Mouse (Mus musculus) forebrain, embryonic 15.5 days (tissue): ENCODE measurements around the gene Kcnj16. TPM values are rescaled to one million over a fixed set of nuclear protein-coding genes. Genes with fewer than 3 reads are reported as not detected.

Experiments
- ATAC-seq: fragments of 200-750 bp; cut with Nextera tagmentation; replicated peaks from 2 replicates; pipeline ENCODE4 v1.8.0; 2017; ENCODE audit warnings: mild to moderate bottlenecking, moderate TSS enrichment, moderate library complexity
- H3K27ac ChIP-seq: fragments of 300-500 bp; sonication (generic); replicated peaks from 2 replicates; pipeline ENCODE4 v1.5.1; 2015; ENCODE audit warnings: mild to moderate bottlenecking, inconsistent platforms
- H3K27me3 ChIP-seq: fragments of 300-500 bp; sonication (generic); 2 replicates; pipeline ENCODE4 v1.6.1; 2015; ENCODE audit warnings: inconsistent platforms
- H3K36me3 ChIP-seq: fragments of 300-500 bp; sonication (generic); 2 replicates; pipeline ENCODE4 v1.6.1; 2015; ENCODE audit warnings: mild to moderate bottlenecking, inconsistent platforms
- H3K4me1 ChIP-seq: fragments of 300-500 bp; sonication (generic); 2 replicates; pipeline ENCODE4 v1.6.1; 2015; ENCODE audit warnings: inconsistent platforms
- H3K4me2 ChIP-seq: fragments of 300-500 bp; sonication (generic); replicated peaks from 2 replicates; pipeline ENCODE4 v1.6.1; 2015; ENCODE audit warnings: mild to moderate bottlenecking, inconsistent platforms
- H3K4me3 ChIP-seq: fragments of 300-500 bp; sonication (generic); 2 replicates; pipeline ENCODE4 v1.5.1; 2015; ENCODE audit warnings: mild to moderate bottlenecking, inconsistent platforms
- H3K9ac ChIP-seq: fragments of 300-500 bp; sonication (generic); replicated peaks from 2 replicates; pipeline ENCODE4 v1.6.1; 2015; ENCODE audit warnings: mild to moderate bottlenecking, inconsistent platforms
- H3K9me3 ChIP-seq: fragments of 300-500 bp; sonication (generic); 2 replicates; pipeline ENCODE4 v1.6.1; 2016; ENCODE audit warnings: inconsistent platforms
- WGBS: fragments of 180-500 bp; shearing (Covaris S2); methylation state at CpG from one replicate; pipeline ENCODE4 v1.1.7; 2015; ENCODE audit warnings: mixed read lengths; 5-methylcytosine and 5-hydroxymethylcytosine counted together
- polyA plus RNA-seq: library from polyadenylated mRNA; unstranded; fragments of >200 nt; fragmentation: Nextera tagmentation; extraction: Ambion mirVana; gene quantifications from 2 replicates; pipeline ENCODE4 v1.2.1, GENCODE M21; 2015

Gene Kcnj16
- 0.13 and 0.40 TPM in 2 replicates for polyA plus RNA-seq

GRCm38 (mm10) chr11:110967762-110968135, at the start of gene Kcnj16:
Gene Kcnj16, plus strand, starts transcription at chr11:110968033.
- no peak for ATAC-seq
- H3K27me3 ChIP-seq = no peaks in the 10 kb centered on the region
- no peaks in the 10 kb centered on the region for H3K4me1 ChIP-seq
- H3K4me3 ChIP-seq = no peak within 1 kb of the TSS
- no peak within 1 kb of the TSS for H3K9ac ChIP-seq
- no peak within 1 kb of the TSS for H3K27ac ChIP-seq
- H3K4me2 ChIP-seq = no peak within 1 kb of the TSS
- no peaks in the 10 kb centered on the region for H3K36me3 ChIP-seq
- WGBS = 63% methylated on average over 4 of the region's 4 CpGs
- H3K9me3 ChIP-seq = no peaks in the 10 kb centered on the region

- Histone ChIP-seq H3K4me2 (no peak overlapping the region), H3K9ac (no peak overlapping the region), H3K27ac (no peak overlapping the region), H3K4me3 (no peak overlapping the region), H3K9me3 (no peaks in the 10 kb centered on the region), H3K36me3 (no peaks in the 10 kb centered on the region), H3K4me1 (no peaks in the 10 kb centered on the region), H3K27me3 (no peaks in the 10 kb centered on the region)
- ATAC-seq = no peak
- 83% methylated on average over 5 of the region's 5 CpGs for WGBS
Measured at GRCm38 (mm10) chr11:110918808-110919465, 48.9 kb upstream of the Kcnj16 start.

- H3K36me3 ChIP-seq = no peaks in the 10 kb centered on the region
- no peak for ATAC-seq
Measured at GRCm38 (mm10) chr11:110935699-110936098, 32.1 kb upstream of the Kcnj16 start.

GRCm38 (mm10) chr11:110942280-110942679, 25.6 kb upstream of the Kcnj16 start:
- H3K4me1 ChIP-seq = no peaks in the 10 kb centered on the region
- no peaks in the 10 kb centered on the region for H3K27me3 ChIP-seq
- no peaks in the 10 kb centered on the region for H3K9me3 ChIP-seq
- H3K36me3 ChIP-seq = no peaks in the 10 kb centered on the region
- no peak overlapping the region for H3K9ac ChIP-seq
- no peak for ATAC-seq
- H3K4me3 ChIP-seq = no peak overlapping the region
- no peak overlapping the region for H3K4me2 ChIP-seq
- 38% methylated on average over 3 of the region's 3 CpGs for WGBS
- H3K27ac ChIP-seq = no peak overlapping the region

More at GRCm38 (mm10) chr11:110935699-110936098, 32.1 kb upstream of the Kcnj16 start:
- Histone ChIP-seq H3K27me3 (no peaks in the 10 kb centered on the region), H3K4me1 (no peaks in the 10 kb centered on the region), H3K4me2 (no peak overlapping the region), H3K27ac (no peak overlapping the region), H3K4me3 (no peak overlapping the region), H3K9ac (no peak overlapping the region), H3K9me3 (no peaks in the 10 kb centered on the region)
- WGBS = 34% methylated on average over 3 of the region's 3 CpGs

GRCm38 (mm10) chr11:110942695-110943135, 25.1 kb upstream of the Kcnj16 start:
- no peak for ATAC-seq
- no peak overlapping the region for H3K27ac ChIP-seq
- no peaks in the 10 kb centered on the region for H3K4me1 ChIP-seq
- no peaks in the 10 kb centered on the region for H3K36me3 ChIP-seq
- no peak overlapping the region for H3K9ac ChIP-seq
- H3K9me3 ChIP-seq = no peaks in the 10 kb centered on the region
- no peak overlapping the region for H3K4me2 ChIP-seq
- no peaks in the 10 kb centered on the region for H3K27me3 ChIP-seq
- WGBS = 63% methylated on average over 6 of the region's 6 CpGs
- no peak overlapping the region for H3K4me3 ChIP-seq

- H3K4me3 ChIP-seq = no peak overlapping the region
- H3K36me3 ChIP-seq = no peaks in the 10 kb centered on the region
- no peaks in the 10 kb centered on the region for H3K4me1 ChIP-seq
- ATAC-seq = no peak
- no peak overlapping the region for H3K4me2 ChIP-seq
- no peaks in the 10 kb centered on the region for H3K9me3 ChIP-seq
- no peak overlapping the region for H3K9ac ChIP-seq
- no peak overlapping the region for H3K27ac ChIP-seq
- WGBS = 62% methylated on average over 7 of the region's 7 CpGs
- H3K27me3 ChIP-seq = no peaks in the 10 kb centered on the region
Measured at GRCm38 (mm10) chr11:110956665-110957064, 11.2 kb upstream of the Kcnj16 start.

- 25% methylated on average over 5 of the region's 5 CpGs for WGBS
- Histone ChIP-seq H3K27me3 (no peaks in the 10 kb centered on the region), H3K9me3 (no peaks in the 10 kb centered on the region), H3K27ac (no peak overlapping the region), H3K4me2 (no peak overlapping the region), H3K9ac (no peak overlapping the region), H3K4me3 (no peak overlapping the region), H3K36me3 (no peaks in the 10 kb centered on the region), H3K4me1 (no peaks in the 10 kb centered on the region)
- ATAC-seq = no peak
Measured at GRCm38 (mm10) chr11:110961592-110962021, 6.2 kb upstream of the Kcnj16 start.

- Histone ChIP-seq H3K4me3 (no peak overlapping the region), H3K27me3 (no peaks in the 10 kb centered on the region), H3K4me1 (no peaks in the 10 kb centered on the region), H3K27ac (no peak overlapping the region), H3K9me3 (no peaks in the 10 kb centered on the region), H3K9ac (no peak overlapping the region), H3K4me2 (no peak overlapping the region), H3K36me3 (no peaks in the 10 kb centered on the region)
- 85% methylated on average over 11 of the region's 11 CpGs for WGBS
- ATAC-seq = no peak
Measured at GRCm38 (mm10) chr11:110967019-110967761, 643 bp upstream of the Kcnj16 start.

- Histone ChIP-seq H3K4me1 (no peaks in the 10 kb centered on the region), H3K27ac (no peak overlapping the region), H3K36me3 (no peaks in the 10 kb centered on the region), H3K9ac (no peak overlapping the region), H3K9me3 (no peaks in the 10 kb centered on the region), H3K4me2 (no peak overlapping the region), H3K4me3 (no peak overlapping the region), H3K27me3 (no peaks in the 10 kb centered on the region)
- no peak for ATAC-seq
Measured at GRCm38 (mm10) chr11:110968901-110969300, 1.1 kb downstream of the Kcnj16 start.

GRCm38 (mm10) chr11:110985508-110985907, 17.7 kb downstream of the Kcnj16 start:
- ATAC-seq = no peak

GRCm38 (mm10) chr11:110985949-110986348, 18.1 kb downstream of the Kcnj16 start:
- no peaks in the 10 kb centered on the region for H3K36me3 ChIP-seq
- no peaks in the 10 kb centered on the region for H3K27me3 ChIP-seq
- H3K4me3 ChIP-seq = no peak overlapping the region
- no peak for ATAC-seq
- WGBS = 37% methylated on average over 3 of the region's 3 CpGs
- H3K9me3 ChIP-seq = no peaks in the 10 kb centered on the region
- H3K27ac ChIP-seq = no peak overlapping the region
- no peaks in the 10 kb centered on the region for H3K4me1 ChIP-seq
- H3K9ac ChIP-seq = no peak overlapping the region
- H3K4me2 ChIP-seq = no peak overlapping the region

More at GRCm38 (mm10) chr11:110985508-110985907, 17.7 kb downstream of the Kcnj16 start:
- Histone ChIP-seq H3K4me2 (no peak overlapping the region), H3K9ac (no peak overlapping the region), H3K27ac (no peak overlapping the region), H3K9me3 (no peaks in the 10 kb centered on the region), H3K27me3 (no peaks in the 10 kb centered on the region), H3K4me1 (no peaks in the 10 kb centered on the region), H3K36me3 (no peaks in the 10 kb centered on the region), H3K4me3 (no peak overlapping the region)
- WGBS = 76% methylated on average over 1 of the region's 1 CpGs

GRCm38 (mm10) chr11:110993616-110994015, 25.8 kb downstream of the Kcnj16 start:
- Histone ChIP-seq H3K4me2 (no peak overlapping the region), H3K9ac (no peak overlapping the region), H3K9me3 (no peaks in the 10 kb centered on the region), H3K27me3 (no peaks in the 10 kb centered on the region), H3K4me3 (no peak overlapping the region), H3K36me3 (no peaks in the 10 kb centered on the region), H3K4me1 (no peaks in the 10 kb centered on the region), H3K27ac (no peak overlapping the region)
- 84% methylated on average over 4 of the region's 4 CpGs for WGBS
- ATAC-seq = no peak
